Mouse (Mus musculus): ENCODE measurements around the gene Olfr1369-ps1.

DNA sequence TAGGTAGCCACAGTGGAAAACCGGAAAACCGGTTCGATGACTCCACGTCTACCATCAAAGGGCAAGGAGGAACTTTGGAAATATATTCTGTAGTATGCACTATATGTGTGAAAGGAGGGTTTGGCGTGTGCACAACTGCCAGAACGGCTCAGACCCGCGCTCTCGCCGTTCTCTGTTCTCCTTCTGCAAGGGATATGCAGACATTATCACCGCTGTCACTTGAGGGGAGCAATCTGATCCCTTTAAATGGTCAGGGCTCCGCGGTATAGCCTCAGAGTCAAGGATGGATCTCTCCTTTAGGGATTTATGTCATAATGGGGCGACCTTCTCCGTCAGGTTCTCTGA lies 48.2 kb downstream of the Olfr1369-ps1 start:
- TF ChIP-seq CTCF (IDR thresholded peaks at IDR 0.05; ENCODE audit: low read depth, low read length) (no peak), EP300 (IDR thresholded peaks at IDR 0.05; ENCODE audit: insufficient read depth, low read depth, low read length) (no peak), POLR2A (IDR thresholded peaks at IDR 0.05; ENCODE audit: insufficient read depth, low read length) (no peak)
